Mouse (Mus musculus) intestine, embryonic 15.5 days (tissue): ENCODE results near the gene Gdap1l1. TPM values are rescaled to one million over a fixed set of nuclear protein-coding genes. Genes with fewer than 3 reads are reported as not detected.
A peak's percentile ranks its signal among the peaks of the same experiment; 100 is the strongest.

Source experiments
- ATAC-seq: fragments of 200-750 bp; cut with Nextera tagmentation; 2 replicates; pipeline ENCODE4 v1.8.0; 2017; ENCODE audit warnings: moderate TSS enrichment, moderate library complexity
- H3K27ac ChIP-seq: fragments of 300-500 bp; sonication (generic); 2 replicates; pipeline ENCODE4 v1.5.1; 2015; ENCODE audit warnings: mild to moderate bottlenecking, inconsistent platforms
- H3K27me3 ChIP-seq: fragments of 300-500 bp; sonication (generic); replicated peaks from 2 replicates; pipeline ENCODE4 v1.6.1; 2015; ENCODE audit warnings: inconsistent platforms
- H3K36me3 ChIP-seq: fragments of 300-500 bp; sonication (generic); 2 replicates; pipeline ENCODE4 v1.6.1; 2015; ENCODE audit warnings: inconsistent platforms
- H3K4me1 ChIP-seq: fragments of 300-500 bp; sonication (generic); replicated peaks from 2 replicates; pipeline ENCODE4 v1.6.1; 2015; ENCODE audit warnings: inconsistent platforms
- H3K4me2 ChIP-seq: fragments of 300-500 bp; sonication (generic); replicated peaks from 2 replicates; pipeline ENCODE4 v1.6.1; 2015; ENCODE audit warnings: mild to moderate bottlenecking, inconsistent platforms
- H3K4me3 ChIP-seq: fragments of 300-500 bp; sonication (generic); replicated peaks from 2 replicates; pipeline ENCODE4 v1.5.1; 2015; ENCODE audit warnings: inconsistent platforms
- H3K9ac ChIP-seq: fragments of 300-500 bp; sonication (generic); 2 replicates; pipeline ENCODE4 v1.6.1; 2015; ENCODE audit warnings: inconsistent platforms
- H3K9me3 ChIP-seq: fragments of 300-500 bp; sonication (generic); 2 replicates; pipeline ENCODE4 v1.6.1; 2016; ENCODE audit warnings: inconsistent platforms
- WGBS: fragments of 180-500 bp; shearing (Covaris S2); methylation state at CpG from one replicate; pipeline ENCODE4 v1.1.7; 2015; 5-methylcytosine and 5-hydroxymethylcytosine counted together
- polyA plus RNA-seq: library from polyadenylated mRNA; unstranded; fragments of >200 nt; fragmentation: Nextera tagmentation; extraction: Ambion mirVana; gene quantifications from 2 replicates; pipeline ENCODE4 v1.2.1, GENCODE M21; 2015

Gdap1l1 gene
- polyA plus RNA-seq, 1 experiment from 2014 or later, result 5.9 TPM

DNA sequence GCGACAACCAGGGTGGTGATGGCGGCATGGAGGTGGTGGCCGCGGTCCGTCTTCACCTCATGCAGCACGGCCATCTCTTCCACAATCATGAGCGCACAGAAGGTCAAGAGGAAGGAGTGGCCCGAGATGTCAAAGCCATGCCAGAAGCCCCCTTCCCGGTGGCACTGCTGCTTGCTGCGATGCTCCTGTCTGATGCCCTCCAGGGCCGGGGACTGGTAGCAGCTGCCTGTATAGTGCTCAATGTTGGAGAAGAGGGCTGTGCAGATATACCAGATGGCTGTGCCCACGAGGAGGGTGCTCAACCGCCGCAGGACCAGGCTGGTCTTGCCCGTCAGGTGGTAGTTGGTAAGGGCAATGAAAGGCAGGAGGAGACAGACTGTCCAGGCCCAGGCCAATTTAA is 31.4 kb downstream of the Gdap1l1 start:
- peaks cover 7% of the 10 kb centered on the region for H3K4me1 ChIP-seq
- peaks cover 13% of the 10 kb centered on the region for H3K36me3 ChIP-seq
- H3K4me3 ChIP-seq, result no peak overlapping the region
- no peaks in the 10 kb centered on the region for H3K27me3 ChIP-seq
- no peak overlapping the region for H3K4me2 ChIP-seq
- 92% methylated on average over 15 of the region's 15 CpGs for WGBS
- no peaks in the 10 kb centered on the region for H3K9me3 ChIP-seq
- H3K27ac ChIP-seq, result no peak overlapping the region
- ATAC-seq, result no peak
- H3K9ac ChIP-seq, result no peak overlapping the region

DNA sequence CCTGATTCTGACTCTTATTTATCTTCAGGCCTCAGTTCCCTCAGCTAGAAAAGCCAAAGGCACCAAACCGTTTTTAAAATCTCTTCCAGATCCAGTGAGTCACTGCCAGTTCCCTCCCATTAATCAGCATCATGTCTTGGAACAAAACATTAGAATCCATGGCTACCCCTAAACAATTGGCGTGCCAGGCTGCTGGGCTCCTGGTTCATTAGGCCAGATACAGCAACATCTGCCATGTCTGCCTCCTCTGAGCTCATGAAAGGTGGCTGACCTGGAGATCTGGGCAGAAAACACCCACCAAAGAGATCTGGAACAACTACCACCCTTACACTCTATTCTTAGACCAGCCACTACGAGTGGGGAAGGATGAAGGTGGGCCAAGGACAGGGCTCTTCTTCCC is 32.9 kb downstream of the Gdap1l1 start:
- Histone ChIP-seq H3K27ac (no peak overlapping the region), H3K4me3 (peak overlapping the region; percentile 94; the same call in 1 of the 2 replicates), H3K27me3 (no peaks in the 10 kb centered on the region), H3K9me3 (no peaks in the 10 kb centered on the region), H3K9ac (no peak overlapping the region), H3K36me3 (peaks cover 13% of the 10 kb centered on the region), H3K4me1 (peaks cover 7% of the 10 kb centered on the region), H3K4me2 (peak overlapping the region; percentile 81)
- no peak for ATAC-seq
- WGBS, result 75% methylated on average over 3 of the region's 3 CpGs

DNA sequence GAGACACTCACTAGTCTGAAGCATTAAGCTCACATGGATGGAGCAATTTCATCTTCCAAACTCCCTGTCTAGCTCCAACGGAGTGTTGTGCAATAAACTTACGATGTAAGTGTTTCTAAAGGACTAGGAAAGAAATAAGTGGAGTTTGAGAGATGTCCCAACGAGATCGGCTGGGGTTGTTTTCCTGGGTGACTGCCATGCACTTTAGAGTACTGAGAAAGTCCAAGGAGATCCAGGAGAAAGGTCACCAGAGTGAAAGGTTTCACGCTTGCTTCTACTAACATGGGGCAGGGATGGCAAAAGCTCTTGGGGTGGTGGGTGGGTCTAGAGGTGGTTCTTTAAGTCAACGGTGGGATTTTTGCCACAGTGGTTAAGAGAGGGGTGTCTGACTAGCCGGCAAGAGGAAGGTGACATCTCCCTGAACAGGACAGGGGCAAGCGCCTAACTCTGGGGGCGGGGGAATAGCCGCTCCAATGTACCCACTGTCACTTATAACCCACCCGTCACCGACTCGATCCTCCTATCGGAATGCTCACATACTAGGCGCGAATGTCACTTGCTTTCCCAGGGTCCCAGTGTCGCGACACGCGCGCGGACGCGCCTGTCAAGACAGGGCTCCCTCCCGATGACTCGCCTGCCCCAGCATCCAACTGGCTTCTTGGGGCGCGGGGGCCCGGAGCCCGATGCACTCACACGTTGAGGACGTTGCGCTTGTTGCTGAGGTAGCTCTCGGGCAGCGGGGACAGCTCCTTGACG is 33.6 kb downstream of the Gdap1l1 start:
- WGBS, result 4% methylated on average over 36 of the region's 36 CpGs
- H3K9ac ChIP-seq, result peak overlapping the region; percentile 88
- no peaks in the 10 kb centered on the region for H3K27me3 ChIP-seq
- no peaks in the 10 kb centered on the region for H3K9me3 ChIP-seq
- H3K4me2 ChIP-seq, result peak overlapping the region; percentile 81
- H3K27ac ChIP-seq, result peak overlapping the region; percentile 66
- H3K36me3 ChIP-seq, result peaks cover 13% of the 10 kb centered on the region
- H3K4me3 ChIP-seq, result peak overlapping the region; percentile 94
- peak; percentile 86 for ATAC-seq
- peaks cover 7% of the 10 kb centered on the region for H3K4me1 ChIP-seq

DNA sequence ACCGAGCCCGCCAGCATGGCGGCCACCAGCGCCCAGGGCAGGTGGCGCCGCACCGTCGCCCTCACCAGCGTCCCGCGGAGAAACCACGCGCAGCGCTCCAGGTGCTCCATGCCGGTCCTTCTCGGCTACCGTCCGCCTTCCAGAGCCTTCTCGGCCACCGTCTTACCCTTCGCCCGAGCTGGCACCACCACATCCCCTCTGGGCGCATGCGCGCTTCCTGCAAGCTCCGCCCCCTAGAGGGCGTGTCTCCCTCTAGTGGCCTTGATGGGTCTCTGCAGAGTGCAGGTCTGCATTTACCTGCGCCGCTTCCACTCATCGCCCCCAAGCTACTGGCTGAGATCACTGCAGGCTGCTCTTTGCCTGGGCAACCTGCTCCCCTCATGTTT is 34.2 kb downstream of the Gdap1l1 start, which contains the start of gene Fitm2:
TSS of gene Fitm2 (minus strand) at position 164 of the 386 bp plus-strand sequence.
- H3K4me3 ChIP-seq, result peak within 1 kb of the TSS; percentile 94
- H3K9ac ChIP-seq, result peak within 1 kb of the TSS; percentile 88
- H3K9me3 ChIP-seq, result no peaks in the 10 kb centered on the region
- peak; percentile 97 for ATAC-seq
- peaks cover 13% of the 10 kb centered on the region for H3K36me3 ChIP-seq
- under 1% methylated on average over 30 of the region's 30 CpGs for WGBS
- no peaks in the 10 kb centered on the region for H3K27me3 ChIP-seq
- H3K4me1 ChIP-seq, result peaks cover 7% of the 10 kb centered on the region
- H3K27ac ChIP-seq, result peak within 1 kb of the TSS; percentile 66
- peak within 1 kb of the TSS; percentile 81 for H3K4me2 ChIP-seq

DNA sequence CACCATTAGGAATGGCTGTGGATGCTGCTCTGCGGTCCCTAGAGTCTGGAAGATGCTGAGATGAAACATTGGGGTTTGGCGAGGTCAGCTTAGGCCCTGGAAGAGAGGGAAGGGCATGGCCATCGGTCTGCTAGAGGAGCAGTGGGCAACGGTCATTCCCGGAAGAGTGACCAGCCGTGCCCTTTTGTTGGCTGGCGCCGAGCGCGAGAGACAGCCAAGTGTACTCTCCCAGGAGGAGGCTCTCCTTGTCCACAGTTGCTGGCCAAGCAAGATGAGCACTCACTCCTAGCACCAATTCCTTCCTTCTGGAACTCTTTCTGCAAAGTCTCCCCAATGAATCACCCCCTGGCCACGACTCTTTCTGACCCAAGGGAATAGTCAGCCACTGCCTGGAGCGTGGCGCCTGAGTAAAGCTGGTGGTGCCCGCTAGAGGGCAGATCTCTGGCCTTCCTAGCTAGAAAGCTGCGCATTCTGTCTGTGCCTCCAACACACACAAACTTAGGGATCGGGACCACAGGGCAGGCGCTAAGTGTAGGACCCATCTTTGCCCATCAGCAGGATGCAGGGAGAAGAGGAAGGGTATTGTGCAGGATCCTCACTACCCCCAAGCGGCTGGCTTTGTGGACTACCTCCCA is 42.0 kb downstream of the Gdap1l1 start:
- Histone ChIP-seq H3K9me3 (no peaks in the 10 kb centered on the region), H3K4me3 (no peak overlapping the region), H3K27ac (no peak overlapping the region), H3K4me2 (no peak overlapping the region), H3K36me3 (no peaks in the 10 kb centered on the region), H3K27me3 (peaks cover 6% of the 10 kb centered on the region; the same call in 1 of the 2 replicates), H3K4me1 (peaks cover 5% of the 10 kb centered on the region), H3K9ac (no peak overlapping the region)
- WGBS, result 55% methylated on average over 18 of the region's 18 CpGs
- ATAC-seq, result peak; percentile 15; the same call in 1 of the 2 replicates

DNA sequence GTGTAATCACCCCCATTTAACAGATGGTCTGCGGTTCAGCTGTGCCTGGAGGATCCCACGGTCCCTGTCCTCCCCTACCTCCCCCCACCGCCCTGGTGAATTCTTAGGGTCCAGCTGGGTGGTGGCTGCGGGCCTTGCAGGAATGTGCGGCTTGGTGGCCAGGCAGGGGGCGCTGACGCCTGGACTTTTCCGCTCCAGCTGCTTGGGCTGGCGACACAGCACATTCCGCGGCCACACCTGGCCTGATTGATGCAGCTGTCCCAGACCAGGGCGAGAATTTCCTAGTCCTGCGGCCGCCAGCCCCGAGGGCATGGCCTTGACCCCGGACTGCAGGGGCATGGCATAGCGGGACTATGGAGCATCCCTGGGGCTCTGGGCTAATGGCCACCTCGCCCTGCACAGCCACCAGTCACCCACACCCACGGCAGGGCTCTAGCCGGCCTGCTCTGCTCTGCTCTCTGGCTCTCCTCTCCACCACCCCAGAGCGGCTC is 43.3 kb downstream of the Gdap1l1 start:
- ATAC-seq, result peak; percentile 85
- Histone ChIP-seq H3K4me2 (peak overlapping the region; percentile 68), H3K9me3 (no peaks in the 10 kb centered on the region), H3K9ac (peak overlapping the region; percentile 12; the same call in 1 of the 2 replicates), H3K4me3 (peak overlapping the region; percentile 23), H3K27me3 (peaks cover 6% of the 10 kb centered on the region; the same call in 1 of the 2 replicates), H3K27ac (no peak overlapping the region), H3K36me3 (no peaks in the 10 kb centered on the region), H3K4me1 (peaks cover 5% of the 10 kb centered on the region)
- 3% methylated on average over 21 of the region's 21 CpGs for WGBS

GRCm38 (mm10) chr2:163487360-163487759 is 49.1 kb downstream of the Gdap1l1 start:
- H3K27me3 ChIP-seq, result no peaks in the 10 kb centered on the region
- H3K4me2 ChIP-seq, result no peak overlapping the region
- ATAC-seq, result no peak
- H3K27ac ChIP-seq, result no peak overlapping the region
- WGBS, result 79% methylated on average over 3 of the region's 3 CpGs
- no peak overlapping the region for H3K9ac ChIP-seq
- no peaks in the 10 kb centered on the region for H3K9me3 ChIP-seq
- H3K36me3 ChIP-seq, result no peaks in the 10 kb centered on the region
- no peak overlapping the region for H3K4me3 ChIP-seq
- no peaks in the 10 kb centered on the region for H3K4me1 ChIP-seq

GRCm38 (mm10) chr2:163489725-163490291 is 51.5 kb downstream of the Gdap1l1 start:
- no peak for ATAC-seq
- Histone ChIP-seq H3K4me3 (no peak overlapping the region), H3K36me3 (no peaks in the 10 kb centered on the region), H3K27ac (no peak overlapping the region), H3K4me2 (no peak overlapping the region), H3K4me1 (peaks cover 8% of the 10 kb centered on the region; the same call in 1 of the 2 replicates), H3K9me3 (no peaks in the 10 kb centered on the region), H3K27me3 (no peaks in the 10 kb centered on the region), H3K9ac (no peak overlapping the region)
- 64% methylated on average over 5 of the region's 5 CpGs for WGBS

DNA sequence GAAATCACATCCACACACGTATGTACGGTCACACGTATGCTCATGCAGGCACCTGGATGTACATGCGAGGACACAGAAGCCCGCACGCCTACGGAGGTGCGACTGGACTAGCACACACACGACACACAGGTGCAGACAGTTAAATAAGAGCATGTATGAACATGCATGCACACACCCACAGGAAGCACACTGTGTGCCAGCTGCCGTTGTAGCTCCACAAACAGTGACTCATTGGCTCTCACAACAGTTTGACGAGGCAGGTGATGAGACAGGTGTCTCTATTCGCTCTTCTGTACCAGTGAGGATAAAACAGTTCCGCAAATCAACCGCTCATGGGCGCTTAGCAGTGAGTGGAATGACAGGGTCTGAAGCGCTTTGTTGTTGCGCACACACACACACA is 52.4 kb downstream of the Gdap1l1 start:
- H3K4me1 ChIP-seq, result peaks cover 8% of the 10 kb centered on the region; the same call in 1 of the 2 replicates
- 88% methylated on average over 17 of the region's 17 CpGs for WGBS
- no peaks in the 10 kb centered on the region for H3K36me3 ChIP-seq
- no peak overlapping the region for H3K4me3 ChIP-seq
- ATAC-seq, result no peak
- H3K27me3 ChIP-seq, result no peaks in the 10 kb centered on the region
- H3K9ac ChIP-seq, result no peak overlapping the region
- H3K27ac ChIP-seq, result no peak overlapping the region
- H3K9me3 ChIP-seq, result no peaks in the 10 kb centered on the region
- H3K4me2 ChIP-seq, result no peak overlapping the region

DNA sequence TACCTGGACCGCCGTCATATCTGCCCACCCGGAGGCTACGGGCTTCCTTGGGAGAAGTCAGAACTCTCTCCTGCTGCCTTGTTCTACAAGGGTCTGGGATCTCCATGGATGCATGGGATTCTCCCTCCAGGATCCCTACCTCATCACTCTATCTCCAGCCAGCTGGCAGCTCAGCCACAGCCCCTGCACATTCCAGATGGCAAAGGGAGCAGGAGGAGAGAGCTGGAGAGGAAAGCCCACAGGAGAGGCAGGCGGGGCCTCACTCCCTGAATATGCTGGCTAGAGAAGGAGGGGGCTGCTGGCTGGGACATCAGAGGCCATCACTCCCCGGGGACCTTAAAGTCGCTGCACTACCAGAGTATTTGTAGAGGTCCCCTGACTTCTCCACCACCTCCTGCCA is 53.1 kb downstream of the Gdap1l1 start:
- Histone ChIP-seq H3K27me3 (no peaks in the 10 kb centered on the region), H3K4me2 (no peak overlapping the region), H3K9ac (no peak overlapping the region), H3K4me3 (no peak overlapping the region), H3K36me3 (no peaks in the 10 kb centered on the region), H3K27ac (no peak overlapping the region), H3K4me1 (peaks cover 8% of the 10 kb centered on the region; the same call in 1 of the 2 replicates), H3K9me3 (no peaks in the 10 kb centered on the region)
- WGBS, result 51% methylated on average over 7 of the region's 7 CpGs
- ATAC-seq, result no peak

DNA sequence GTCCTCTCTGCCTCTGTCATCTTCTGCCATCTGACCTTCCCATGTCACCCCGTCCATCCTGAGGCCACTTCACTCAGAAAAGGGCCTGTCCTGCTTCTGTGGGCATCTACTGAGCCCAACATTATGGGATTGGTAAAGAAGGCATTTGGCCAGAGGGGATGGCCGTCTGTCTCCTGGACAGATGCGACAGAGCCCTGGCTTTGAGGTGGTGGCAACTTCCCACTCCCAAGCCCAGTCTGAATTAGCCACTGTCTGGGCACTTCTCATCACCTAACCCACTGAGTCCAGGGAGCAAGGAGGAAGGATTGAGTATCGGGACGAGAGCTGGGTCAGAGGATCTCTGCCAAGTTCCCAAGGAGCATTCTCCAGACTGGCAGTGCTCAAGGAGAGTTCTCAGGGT is 53.7 kb downstream of the Gdap1l1 start, which contains the start of gene R3hdml:
TSS of gene R3hdml (plus strand) at position 301 of the 400 bp plus-strand sequence.
- ATAC-seq, result no peak
- 80% methylated on average over 5 of the region's 5 CpGs for WGBS
- no peak within 1 kb of the TSS for H3K27ac ChIP-seq
- H3K4me3 ChIP-seq, result no peak within 1 kb of the TSS
- no peak within 1 kb of the TSS; the same call in 1 of the 2 replicates for H3K9ac ChIP-seq
- no peak within 1 kb of the TSS for H3K4me2 ChIP-seq
- no peaks in the 10 kb centered on the region for H3K27me3 ChIP-seq
- H3K36me3 ChIP-seq, result no peaks in the 10 kb centered on the region
- no peaks in the 10 kb centered on the region for H3K9me3 ChIP-seq
- H3K4me1 ChIP-seq, result peaks cover 8% of the 10 kb centered on the region; the same call in 1 of the 2 replicates

- Histone ChIP-seq H3K36me3 (no peaks in the 10 kb centered on the region), H3K27ac (no peak overlapping the region), H3K27me3 (no peaks in the 10 kb centered on the region), H3K4me3 (no peak overlapping the region), H3K4me1 (peaks cover 8% of the 10 kb centered on the region; the same call in 1 of the 2 replicates), H3K4me2 (no peak overlapping the region), H3K9ac (no peak overlapping the region; the same call in 1 of the 2 replicates), H3K9me3 (no peaks in the 10 kb centered on the region)
- ATAC-seq, result no peak
- 46% methylated on average over 5 of the region's 5 CpGs for WGBS
These were observed 54.8 kb downstream of the Gdap1l1 start for GRCm38 (mm10) chr2:163493031-163493430.
